Mouse (Mus musculus) liver, embryonic 11.5 days (tissue): Measurements from ENCODE around the gene Dlx1. TPM values are rescaled to one million over a fixed set of nuclear protein-coding genes. Genes with fewer than 3 reads are reported as not detected.

Experiments used
- ATAC-seq: fragments of 200-750 bp; cut with Nextera tagmentation; replicated peaks from 2 replicates; pipeline ENCODE4 v1.8.0; 2017; ENCODE audit warnings: moderate number of reproducible peaks, mild to moderate bottlenecking, moderate TSS enrichment, moderate library complexity; ENCODE audit not compliant: low FRiP score
- DNase-seq: peaks from one replicate; pipeline ENCODE4 v3.0.0-alpha.2; 2017; ENCODE audit warnings: low spot score
- H3K27ac ChIP-seq: fragments of 300-500 bp; sonication (generic); 2 replicates; pipeline ENCODE4 v1.5.1; 2014; ENCODE audit warnings: mild to moderate bottlenecking, low read depth, low read length, control low read depth
- H3K27me3 ChIP-seq: fragments of 300-500 bp; sonication (generic); replicated peaks from 2 replicates; pipeline ENCODE4 v1.6.1; 2014; ENCODE audit warnings: low read length, mixed read lengths; ENCODE audit not compliant: control insufficient read depth, insufficient read depth
- H3K36me3 ChIP-seq: fragments of 300-500 bp; sonication (generic); 2 replicates; pipeline ENCODE4 v1.6.1; 2014; ENCODE audit warnings: mild to moderate bottlenecking, low read length, moderate library complexity, mixed read lengths; ENCODE audit not compliant: control insufficient read depth, insufficient read depth
- H3K4me1 ChIP-seq: fragments of 300-500 bp; sonication (generic); replicated peaks from 2 replicates; pipeline ENCODE4 v1.6.1; 2014; ENCODE audit warnings: low read length, mixed read lengths; ENCODE audit not compliant: control insufficient read depth, insufficient read depth
- H3K4me2 ChIP-seq: fragments of 300-500 bp; sonication (generic); 2 replicates; pipeline ENCODE4 v1.6.1; 2014; ENCODE audit warnings: mild to moderate bottlenecking, control low read depth, moderate library complexity
- H3K4me3 ChIP-seq: fragments of 300-500 bp; sonication (generic); 2 replicates; pipeline ENCODE4 v1.5.1; 2014; ENCODE audit warnings: low read depth, low read length, control low read depth
- H3K9ac ChIP-seq: fragments of 300-500 bp; sonication (generic); 2 replicates; pipeline ENCODE4 v1.6.1; 2014; ENCODE audit warnings: low read depth, low read length, control low read depth
- H3K9me3 ChIP-seq: fragments of 300-500 bp; sonication (generic); 2 replicates; pipeline ENCODE4 v1.6.1; 2016; ENCODE audit warnings: low read length, inconsistent platforms, mixed read lengths; ENCODE audit not compliant: control insufficient read depth
- WGBS: fragments of 180-500 bp; shearing (Covaris S2); extraction: QIAGEN DNeasy Blood & Tissue Kit; methylation state at CpG from one replicate; pipeline ENCODE4 v1.1.7; 2014; 5-methylcytosine and 5-hydroxymethylcytosine counted together
- polyA plus RNA-seq: library from polyadenylated mRNA; unstranded; fragments of >200 nt; fragmentation: Nextera tagmentation; extraction: Ambion mirVana; gene quantifications from 2 replicates; pipeline ENCODE4 v1.2.1, GENCODE M21; 2014

Dlx1 gene
- polyA plus RNA-seq, 1 experiment from 2014 or later: 1.1 TPM

- WGBS: under 1% methylated on average over 29 of the region's 30 CpGs
- no peak overlapping the region for H3K9ac ChIP-seq
- H3K4me3 ChIP-seq: peak overlapping the region; percentile 23
- H3K27me3 ChIP-seq: peaks cover 96% of the 10 kb centered on the region
- H3K36me3 ChIP-seq: no peaks in the 10 kb centered on the region
- peak overlapping the region; percentile 38 for H3K4me2 ChIP-seq
- ATAC-seq (0 out of 2 replicates have a peak, but pooled peaks have one; percentile 14), DNase-seq (no peak)
- no peak overlapping the region for H3K27ac ChIP-seq
- no peaks in the 10 kb centered on the region for H3K9me3 ChIP-seq
- H3K4me1 ChIP-seq: peaks cover 28% of the 10 kb centered on the region
These were observed 14.9 kb downstream of the Dlx1 start for GRCm38 (mm10) chr2:71542816-71543301.

GRCm38 (mm10) chr2:71543531-71543930, 15.6 kb downstream of the Dlx1 start:
- 3% methylated on average over 9 of the region's 9 CpGs for WGBS
- no peak for DNase-seq
- peaks cover 28% of the 10 kb centered on the region for H3K4me1 ChIP-seq
- H3K9me3 ChIP-seq: no peaks in the 10 kb centered on the region
- H3K27me3 ChIP-seq: peaks cover 96% of the 10 kb centered on the region
- H3K36me3 ChIP-seq: no peaks in the 10 kb centered on the region
- no peak overlapping the region for H3K27ac ChIP-seq
- H3K4me2 ChIP-seq: no peak overlapping the region
- ATAC-seq: no peak
- no peak overlapping the region for H3K9ac ChIP-seq
- H3K4me3 ChIP-seq: no peak overlapping the region

- WGBS: 5% methylated on average over 20 of the region's 20 CpGs
- Histone ChIP-seq H3K4me1 (peaks cover 28% of the 10 kb centered on the region), H3K36me3 (no peaks in the 10 kb centered on the region), H3K27me3 (peaks cover 96% of the 10 kb centered on the region), H3K9ac (no peak overlapping the region), H3K4me2 (no peak overlapping the region), H3K4me3 (peak overlapping the region; percentile 23), H3K9me3 (no peaks in the 10 kb centered on the region), H3K27ac (no peak overlapping the region)
- ATAC-seq (no peak), DNase-seq (no peak)
These were observed 16.0 kb downstream of the Dlx1 start for GRCm38 (mm10) chr2:71543948-71544347.

- Histone ChIP-seq H3K36me3 (no peaks in the 10 kb centered on the region), H3K27me3 (peaks cover 96% of the 10 kb centered on the region), H3K4me1 (peaks cover 28% of the 10 kb centered on the region), H3K4me3 (peak overlapping the region; percentile 23), H3K9me3 (no peaks in the 10 kb centered on the region), H3K9ac (no peak overlapping the region), H3K27ac (no peak overlapping the region), H3K4me2 (peak overlapping the region; percentile 16; the same call in 1 of the 2 replicates)
- DNase-seq: no peak
- 0 out of 2 replicates have a peak, but pooled peaks have one; percentile 21 for ATAC-seq
- 2% methylated on average over 61 of the region's 61 CpGs for WGBS
These were observed 16.7 kb downstream of the Dlx1 start for GRCm38 (mm10) chr2:71544391-71545285.

GRCm38 (mm10) chr2:71545401-71545881, 17.5 kb downstream of the Dlx1 start:
- Histone ChIP-seq H3K36me3 (no peaks in the 10 kb centered on the region), H3K4me3 (peak overlapping the region; percentile 59), H3K4me2 (peak overlapping the region; percentile 98), H3K4me1 (peaks cover 28% of the 10 kb centered on the region), H3K9me3 (no peaks in the 10 kb centered on the region), H3K27me3 (peaks cover 96% of the 10 kb centered on the region), H3K9ac (no peak overlapping the region), H3K27ac (no peak overlapping the region)
- 2% methylated on average over 32 of the region's 32 CpGs for WGBS
- 0 out of 2 replicates have a peak, but pooled peaks have one; percentile 6 for ATAC-seq
- DNase-seq: peak; percentile 71

- Histone ChIP-seq H3K9me3 (no peaks in the 10 kb centered on the region), H3K4me3 (peak overlapping the region; percentile 59), H3K4me2 (peak overlapping the region; percentile 98), H3K9ac (0 out of 2 replicates have a peak overlapping the region, but pooled peaks have one; percentile 22), H3K4me1 (peaks cover 28% of the 10 kb centered on the region), H3K27ac (no peak overlapping the region), H3K36me3 (no peaks in the 10 kb centered on the region), H3K27me3 (peaks cover 94% of the 10 kb centered on the region)
- WGBS: under 1% methylated on average over 59 of the region's 59 CpGs
- DNase-seq: peak; percentile 71
- 0 out of 2 replicates have a peak, but pooled peaks have one; percentile 18 for ATAC-seq
These were observed 18.1 kb downstream of the Dlx1 start for GRCm38 (mm10) chr2:71545882-71546639.

GRCm38 (mm10) chr2:71546640-71547071, 18.7 kb downstream of the Dlx1 start, which contains the start of gene Dlx2:
Dlx2 (minus strand) TSS chr2:71546754.
- ATAC-seq (0 out of 2 replicates have a peak, but pooled peaks have one; percentile 30), DNase-seq (peak; percentile 78)
- peaks cover 94% of the 10 kb centered on the region for H3K27me3 ChIP-seq
- peaks cover 23% of the 10 kb centered on the region for H3K4me1 ChIP-seq
- no peak within 1 kb of the TSS for H3K27ac ChIP-seq
- H3K4me3 ChIP-seq: peak within 1 kb of the TSS; percentile 59
- WGBS: under 1% methylated on average over 37 of the region's 37 CpGs
- H3K36me3 ChIP-seq: no peaks in the 10 kb centered on the region
- 0 out of 2 replicates have a peak within 1 kb of the TSS, but pooled peaks have one; percentile 22 for H3K9ac ChIP-seq
- no peaks in the 10 kb centered on the region for H3K9me3 ChIP-seq
- peak within 1 kb of the TSS; percentile 98 for H3K4me2 ChIP-seq

- no peak overlapping the region for H3K4me2 ChIP-seq
- WGBS: 1% methylated on average over 8 of the region's 8 CpGs
These were observed 19.9 kb downstream of the Dlx1 start for GRCm38 (mm10) chr2:71547829-71548228.

More at GRCm38 (mm10) chr2:71547829-71548228, 19.9 kb downstream of the Dlx1 start:
- H3K4me1 ChIP-seq: peaks cover 23% of the 10 kb centered on the region
- H3K9ac ChIP-seq: no peak overlapping the region
- H3K4me3 ChIP-seq: no peak overlapping the region
- H3K27me3 ChIP-seq: peaks cover 94% of the 10 kb centered on the region
- no peak overlapping the region for H3K27ac ChIP-seq
- H3K9me3 ChIP-seq: no peaks in the 10 kb centered on the region
- ATAC-seq: no peak
- DNase-seq: peak; percentile 67
- H3K36me3 ChIP-seq: no peaks in the 10 kb centered on the region
